Mouse (Mus musculus) MEL (cell line): ENCODE results near the gene Prr5l.

Experiments used
- BHLHE40 ChIP-seq: IDR thresholded peaks from 2 replicates; pipeline ENCODE4 v1.6.1; 2012; ENCODE audit warnings: low read depth, mild to moderate bottlenecking, inconsistent platforms, low read length, improper control_type of control experiment, borderline replicate concordance
- CHD2 ChIP-seq: IDR thresholded peaks from 2 replicates; pipeline ENCODE4 v1.6.1; 2011; ENCODE audit warnings: low read length, improper control_type of control experiment
- CTCF ChIP-seq, 3 experiments: IDR thresholded peaks in 2 of 3; conservative IDR thresholded peaks in 1 of 3; 2 replicates each; pipeline ENCODE4 v1.5.1; 2011 to 2012; ENCODE audit warnings: low read length in 3 of 3, low read depth in 2 of 3, mild to moderate bottlenecking in 2 of 3, improper control_type of control experiment in 1 of 3, inconsistent platforms in 1 of 3, mixed read lengths in 1 of 3, moderate library complexity in 1 of 3; ENCODE audit not compliant: control insufficient read depth in 1 of 3, insufficient read depth in 1 of 3, poor library complexity in 1 of 3, severe bottlenecking in 1 of 3
- EP300 ChIP-seq, 2 experiments: IDR thresholded peaks; 2 replicates each; pipeline ENCODE4 v1.6.1; 2011; ENCODE audit warnings: improper control_type of control experiment in 2 of 2, low read length in 2 of 2, low read depth in 1 of 2, mild to moderate bottlenecking in 1 of 2
- ETS1 ChIP-seq: IDR thresholded peaks from 2 replicates; pipeline ENCODE4 v1.6.1; 2012; ENCODE audit warnings: low read depth, mild to moderate bottlenecking, inconsistent platforms, low read length, improper control_type of control experiment, moderate library complexity
- MAX ChIP-seq: IDR thresholded peaks from 2 replicates; pipeline ENCODE4 v1.6.1; 2011; ENCODE audit warnings: low read length, improper control_type of control experiment
- MEF2A ChIP-seq: IDR thresholded peaks from 2 replicates; pipeline ENCODE4 v1.6.1; 2014; ENCODE audit warnings: low read depth, mild to moderate bottlenecking, inconsistent platforms, low read length, improper control_type of control experiment; ENCODE audit not compliant: poor library complexity, insufficient replicate concordance, severe bottlenecking; ENCODE audit errors: extremely low read depth
- POLR2A ChIP-seq, 2 experiments: IDR thresholded peaks; 2 replicates each; pipeline ENCODE4 v1.6.1; 2011 to 2012; ENCODE audit warnings: low read length in 2 of 2, mild to moderate bottlenecking in 2 of 2, control low read depth in 1 of 2, improper control_type of control experiment in 1 of 2, low read depth in 1 of 2, moderate library complexity in 1 of 2; ENCODE audit not compliant: control insufficient read depth in 1 of 2, insufficient read depth in 1 of 2, poor library complexity in 1 of 2
- TCF12 ChIP-seq: IDR thresholded peaks from 2 replicates; pipeline ENCODE4 v1.6.1; 2014; ENCODE audit warnings: low read depth, mild to moderate bottlenecking, inconsistent platforms, low read length, improper control_type of control experiment, moderate library complexity
- UBTF ChIP-seq: IDR thresholded peaks from 2 replicates; pipeline ENCODE4 v1.6.1; 2012; ENCODE audit warnings: low read depth, mild to moderate bottlenecking, inconsistent platforms, low read length, improper control_type of control experiment, moderate library complexity, borderline replicate concordance; ENCODE audit not compliant: insufficient read depth
- USF1 ChIP-seq: IDR thresholded peaks from 2 replicates; pipeline ENCODE4 v1.6.1; 2014; ENCODE audit warnings: low read depth, mild to moderate bottlenecking, inconsistent platforms, low read length, improper control_type of control experiment, moderate library complexity
- ZC3H11A ChIP-seq: IDR thresholded peaks from 2 replicates; pipeline ENCODE4 v1.6.1; 2012; ENCODE audit warnings: low read depth, mild to moderate bottlenecking, inconsistent platforms, low read length, improper control_type of control experiment

DNA sequence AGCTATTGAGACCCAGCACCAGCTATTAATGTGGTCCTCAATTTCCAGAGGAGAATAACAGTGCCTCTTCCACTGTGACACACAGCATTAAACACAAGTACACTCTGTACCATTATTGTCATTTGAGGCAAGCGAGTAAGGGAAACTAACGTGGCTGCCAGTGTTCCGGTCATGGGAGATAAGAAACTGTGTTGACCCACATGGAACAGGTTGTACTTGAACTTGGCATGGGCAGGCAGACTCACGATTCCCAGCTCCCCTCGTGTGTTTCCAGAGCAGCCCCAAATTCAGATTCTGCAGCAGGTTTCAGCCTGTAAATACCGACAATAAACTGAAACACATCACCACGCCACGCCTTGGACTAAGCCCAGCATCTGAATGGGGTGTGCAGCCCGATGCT is 50.5 kb downstream of the Prr5l start:
- TF ChIP-seq MEF2A (no peak), CTCF (IDR thresholded peaks at IDR 0.05 in 2 of 3, conservative IDR thresholded peaks at IDR 0.05 in 1 of 3; ENCODE audit: control insufficient read depth in 1 of 3, insufficient read depth in 1 of 3, low read depth in 2 of 3, low read length in 3 of 3, poor library complexity in 1 of 3, severe bottlenecking in 1 of 3) (no peak), ZC3H11A (no peak), MAX (no peak), POLR2A (IDR thresholded peaks at IDR 0.05; ENCODE audit: control insufficient read depth in 1 of 2, insufficient read depth in 1 of 2, low read depth in 1 of 2, low read length in 2 of 2, poor library complexity in 1 of 2) (no peak), BHLHE40 (no peak), CHD2 (no peak), USF1 (no peak), ETS1 (no peak), EP300 (IDR thresholded peaks at IDR 0.05; ENCODE audit: low read depth in 1 of 2, low read length in 2 of 2) (no peak), TCF12 (no peak), UBTF (no peak)
